Comparison of ENCODE assay signal across 7 mouse cellular contexts in the genomic region with DNA sequence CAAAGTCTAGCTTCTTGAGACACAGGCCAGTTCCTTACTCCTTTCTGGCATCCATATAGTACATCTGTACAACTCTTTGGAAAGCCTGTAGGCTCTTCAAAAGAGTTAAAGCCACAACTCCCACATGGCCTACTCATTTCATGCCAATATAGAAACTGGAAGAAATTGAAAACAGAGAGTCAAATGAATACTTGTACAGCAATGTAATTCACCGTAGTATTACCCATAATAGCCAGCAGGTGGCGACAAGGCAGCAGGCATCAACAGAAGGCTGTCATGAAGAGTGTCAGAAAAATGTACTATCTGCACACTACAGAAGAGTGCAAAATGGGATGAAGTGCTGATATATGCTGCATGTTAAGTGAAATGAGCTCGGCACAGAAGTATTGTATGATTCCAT.
DNase-seq lines count a peak whose midpoint lies in the region; TF ChIP-seq lines count a peak whose summit lies in the region.

No protein-coding gene starts in this region.

- no peak overlapping the region for H3ac ChIP-seq in C2C12 (ENCODE audit: control insufficient read depth, insufficient read length, low read depth)

- no peaks in the 10 kb centered on the region for H3K9me3 ChIP-seq in forebrain, embryonic 10.5 days

- intact Hi-C loops in left cerebral cortex, postnatal 4 days (cut with DNase I): no loop called here

- no peaks in the 10 kb centered on the region for H3K36me3 ChIP-seq in C2C12 (ENCODE audit: control insufficient read depth, insufficient read depth)
- H3K36me3 ChIP-seq in forebrain, embryonic 10.5 days (replicated peaks): no peaks in the 10 kb centered on the region
- H3K36me3 ChIP-seq in kidney, adult 2 months (ENCODE audit: control insufficient read depth, insufficient read depth, low read length): no peaks in the 10 kb centered on the region

- TF ChIP-seq CTCF in C2C12 (IDR thresholded peaks at IDR 0.05; ENCODE audit: control insufficient read depth, insufficient read depth, insufficient read length): peak; percentile 21
- peak; percentile 81 for TF ChIP-seq CTCF in kidney, adult 2 months (conservative IDR thresholded peaks at IDR 0.05; ENCODE audit: insufficient read depth, insufficient read length, low read depth, low read length)

- H3K4me1 ChIP-seq in forebrain, embryonic 10.5 days: peaks cover 3% of the 10 kb centered on the region; the same call in 1 of the 2 replicates
- H3K4me1 ChIP-seq in kidney, adult 2 months (ENCODE audit: control insufficient read depth, insufficient read depth, low read length): no peaks in the 10 kb centered on the region

- WGBS in forebrain, embryonic 10.5 days: 14% methylated on average over 3 of the region's 3 CpGs
- WGBS in kidney, adult 2 months: 7% methylated on average over 3 of the region's 3 CpGs

- H3K27me3 ChIP-seq in C2C12 (ENCODE audit: control insufficient read depth, insufficient read depth, insufficient read length): no peaks in the 10 kb centered on the region
- H3K27me3 ChIP-seq in forebrain, embryonic 10.5 days (ENCODE audit: poor library complexity, severe bottlenecking): no peaks in the 10 kb centered on the region
- no peaks in the 10 kb centered on the region for H3K27me3 ChIP-seq in kidney, adult 2 months (replicated peaks; ENCODE audit: control insufficient read depth, insufficient read depth, low read length)

- DNase-seq in 3T3-L1 (ENCODE audit: low read depth, low spot score): peak; percentile 78
- DNase-seq in brain, embryonic 18.5 days (ENCODE audit: low read depth, low spot score): peak; percentile 28
- DNase-seq in forebrain, embryonic 10.5 days (ENCODE audit: extremely low spot score, low spot score): peak; percentile 45
- DNase-seq in kidney, adult 2 months: peak; percentile 45
- DNase-seq in left cerebral cortex, postnatal 4 days: peak; percentile 47
- peak; percentile 9 for DNase-seq in retina, adult 2 months (ENCODE audit: low read depth, low spot score)

- no peaks in the 10 kb centered on the region for H3K79me3 ChIP-seq in C2C12 (ENCODE audit: low read depth)

- no peak overlapping the region for H3K4me3 ChIP-seq in C2C12 (ENCODE audit: insufficient read depth, poor library complexity, severe bottlenecking)
- H3K4me3 ChIP-seq in forebrain, embryonic 10.5 days: no peak overlapping the region
- H3K4me3 ChIP-seq in kidney, adult 2 months (ENCODE audit: insufficient read depth, low read depth, low read length): no peak overlapping the region

- H3K79me2 ChIP-seq in C2C12 (ENCODE audit: control insufficient read depth, insufficient read depth): no peaks in the 10 kb centered on the region

- TF ChIP-seq POLR2A in kidney, adult 2 months (IDR thresholded peaks at IDR 0.05; ENCODE audit: low read depth, low read length): no peak

- H3K27ac ChIP-seq in forebrain, embryonic 10.5 days: no peak overlapping the region
- no peak overlapping the region for H3K27ac ChIP-seq in kidney, adult 2 months (ENCODE audit: insufficient read depth, low read depth, low read length)

TF ChIP-seq in C2C12, 6 proteins besides CTCF, POLR2A, EP300 and RAD21:
- TF ChIP-seq FOSL1 (IDR thresholded peaks at IDR 0.05; ENCODE audit: insufficient read depth, low read length, poor library complexity, severe bottlenecking): no peak
- no peak for TF ChIP-seq MYOD1 (IDR thresholded peaks at IDR 0.05; ENCODE audit: control insufficient read depth, insufficient read length, low read depth)
- no peak for TF ChIP-seq USF1 (IDR thresholded peaks at IDR 0.05; ENCODE audit: low read depth)
- TF ChIP-seq MYOG (IDR thresholded peaks at IDR 0.05; ENCODE audit: control insufficient read depth, extremely low read depth, insufficient read length): no peak
- no peak for TF ChIP-seq MAX (IDR thresholded peaks at IDR 0.05)
- TF ChIP-seq CEBPB (IDR thresholded peaks at IDR 0.05; ENCODE audit: low read depth): no peak

Comparison
In these comparisons a context has a peak if more than half of its experiments do, and no peak if none do; other contexts are left out.
1. DNase-seq: peak in every context shown above with its lines; median percentile 78 in 3T3-L1; 47 in left cerebral cortex, postnatal 4 days; 45 in forebrain, embryonic 10.5 days; 45 in kidney, adult 2 months; 28 in brain, embryonic 18.5 days; 9 in retina, adult 2 months.